Mouse (Mus musculus) skeletal muscle tissue, adult 2 months (tissue): ENCODE data around the gene Gm42372.
A peak's percentile ranks its signal among the peaks of the same experiment; 100 is the strongest.
"Not testable (repeated sequence)": the region's sequence is repeated elsewhere in the genome, so short reads cannot be mapped to it uniquely, and the experiment has no call there.

Source experiments
- DNase-seq: peaks from one replicate; pipeline ENCODE4 v3.0.0-alpha.2; 2012; ENCODE audit warnings: low read depth, low spot score

Gene Gm42372

GRCm38 (mm10) chr7:16982859-16983568 is at the start of gene Gm42372:
Gm42372 (plus strand) TSS chr7:16983086.
- DNase-seq = no peak

GRCm38 (mm10) chr7:16937312-16937711 is 45.6 kb upstream of the Gm42372 start:
- no peak for DNase-seq

- no peak for DNase-seq
Observed at GRCm38 (mm10) chr7:16938117-16938791, 44.6 kb upstream of the Gm42372 start.

- DNase-seq = no peak
Observed at GRCm38 (mm10) chr7:16940292-16940691, 42.6 kb upstream of the Gm42372 start.

- no peak for DNase-seq
Observed at GRCm38 (mm10) chr7:16942861-16943260, 40.0 kb upstream of the Gm42372 start.

GRCm38 (mm10) chr7:16944061-16944807 is 38.7 kb upstream of the Gm42372 start, which contains the start of gene Pnmal2:
Pnmal2 (plus strand) TSS chr7:16944682.
- DNase-seq = peak; percentile 56

GRCm38 (mm10) chr7:16944808-16945315 is 38.0 kb upstream of the Gm42372 start:
- DNase-seq = no peak

- DNase-seq = no peak
Observed at GRCm38 (mm10) chr7:16945419-16945818, 37.5 kb upstream of the Gm42372 start.

- no peak for DNase-seq
Observed at GRCm38 (mm10) chr7:16946441-16947348, 36.2 kb upstream of the Gm42372 start.

- no peak for DNase-seq
Observed at GRCm38 (mm10) chr7:16947349-16947895, 35.5 kb upstream of the Gm42372 start.

GRCm38 (mm10) chr7:16947959-16948361 is 34.9 kb upstream of the Gm42372 start:
- DNase-seq = no peak

- DNase-seq = no peak
Observed at GRCm38 (mm10) chr7:16948923-16949458, 33.9 kb upstream of the Gm42372 start.

GRCm38 (mm10) chr7:16949908-16950841 is 32.7 kb upstream of the Gm42372 start:
- DNase-seq = no peak

- DNase-seq = peak; percentile 52
Observed at GRCm38 (mm10) chr7:16950861-16951635, 31.8 kb upstream of the Gm42372 start.

- DNase-seq = not testable (repeated sequence)
Observed at GRCm38 (mm10) chr7:16953776-16954175, 29.1 kb upstream of the Gm42372 start.

- DNase-seq = no peak
Observed at GRCm38 (mm10) chr7:16955712-16956111, 27.2 kb upstream of the Gm42372 start.

GRCm38 (mm10) chr7:16956410-16957265 is 26.2 kb upstream of the Gm42372 start:
- no peak for DNase-seq
